Mouse (Mus musculus): ENCODE results near the gene Gm2888.
"Not testable (repeated sequence)": the region's sequence is repeated elsewhere in the genome, so short reads cannot be mapped to it uniquely, and the experiment has no call there.

Gm2888 gene

DNA sequence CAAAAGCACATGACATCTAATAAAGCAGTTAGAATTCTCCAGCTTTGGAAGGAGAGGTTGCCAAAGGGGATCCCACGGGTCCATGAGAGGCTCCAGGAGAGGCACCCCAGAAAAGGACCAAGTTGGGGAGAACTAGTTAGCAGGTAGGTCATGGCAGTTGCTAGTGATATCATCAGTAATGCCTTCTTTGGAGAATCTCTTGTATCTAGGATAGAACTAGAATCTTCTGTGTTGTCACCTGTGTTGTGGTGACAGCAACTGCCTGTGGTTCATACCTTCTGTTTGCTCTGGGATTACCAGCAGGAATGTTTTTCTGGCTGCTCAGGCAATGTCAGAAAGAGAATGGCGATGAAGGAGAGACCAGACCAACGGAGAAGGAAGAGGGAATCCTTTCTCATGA lies at the start of gene Gm2888:
Gene Gm2888, plus strand, starts transcription at position 301 of the 400 bp plus-strand sequence.
- DNase-seq (ENCODE audit: extremely low read depth, low read depth), result not testable (repeated sequence)

- DNase-seq (ENCODE audit: extremely low read depth, low read depth), result not testable (repeated sequence)
Observed at GRCm38 (mm10) chr14:3048727-3049512, 19.1 kb downstream of the Gm2888 start, which contains the start of gene Gm2897. TSS of gene Gm2897 (plus strand) at chr14:3049285.

GRCm38 (mm10) chr14:3049513-3049800 lies 19.7 kb downstream of the Gm2888 start:
- not testable (repeated sequence) for DNase-seq (ENCODE audit: extremely low read depth, low read depth)

GRCm38 (mm10) chr14:3050087-3050486 lies 20.3 kb downstream of the Gm2888 start:
- not testable (repeated sequence) for DNase-seq (ENCODE audit: extremely low read depth, low read depth)

All from MEL-GATA-1-ER (cell line).